Mouse (Mus musculus) liver, embryonic 14.5 days (tissue): ENCODE data around the gene Tmeff1. TPM values are rescaled to one million over a fixed set of nuclear protein-coding genes. Genes with fewer than 3 reads are reported as not detected.

ENCODE experiments used
- ATAC-seq: fragments of 200-750 bp; cut with Nextera tagmentation; 2 replicates; pipeline ENCODE4 v1.8.0; 2017; ENCODE audit warnings: moderate number of reproducible peaks, mild to moderate bottlenecking, moderate library complexity; ENCODE audit not compliant: insufficient read depth
- DNase-seq, 3 experiments: peaks; one replicate each; pipeline ENCODE4 v3.0.0-alpha.2; 2012 to 2013; ENCODE audit warnings: low read depth in 3 of 3, low spot score in 3 of 3
- H3K27ac ChIP-seq: fragments of 300-500 bp; sonication (generic); 2 replicates; pipeline ENCODE4 v1.5.1; 2014; ENCODE audit warnings: moderate library complexity, mild to moderate bottlenecking, control low read depth, inconsistent platforms
- H3K27me3 ChIP-seq: fragments of 300-500 bp; sonication (generic); 2 replicates; pipeline ENCODE4 v1.6.1; 2014; ENCODE audit warnings: mild to moderate bottlenecking, low read length, moderate library complexity; ENCODE audit not compliant: control insufficient read depth, insufficient read depth
- H3K36me3 ChIP-seq: fragments of 300-500 bp; sonication (generic); replicated peaks from 2 replicates; pipeline ENCODE4 v1.6.1; 2014; ENCODE audit warnings: low read depth; ENCODE audit not compliant: control insufficient read depth, insufficient read depth
- H3K4me1 ChIP-seq, 2 experiments: fragments of 200-500 bp in 1 of 2; fragments of 300-500 bp in 1 of 2; sonication (generic) in 1 of 2; replicated peaks; 2 replicates each; pipeline ENCODE4 v1.6.1; 2012 to 2014; ENCODE audit warnings: antibody characterized with exemption in 1 of 2, inconsistent platforms in 1 of 2, low read length in 1 of 2; ENCODE audit not compliant: control insufficient read depth in 2 of 2, insufficient read depth in 2 of 2
- H3K4me2 ChIP-seq: fragments of 300-500 bp; sonication (generic); 2 replicates; pipeline ENCODE4 v1.6.1; 2014; ENCODE audit warnings: low read depth, mild to moderate bottlenecking, control low read depth, moderate library complexity
- H3K4me3 ChIP-seq, 2 experiments: fragments of 200-500 bp in 1 of 2; fragments of 300-500 bp in 1 of 2; sonication (generic) in 1 of 2; 2 replicates each; pipeline ENCODE4 v1.5.1; 2012 to 2014; ENCODE audit warnings: low read depth in 2 of 2, low read length in 2 of 2, mild to moderate bottlenecking in 2 of 2, control low read depth in 1 of 2, inconsistent platforms in 1 of 2, moderate library complexity in 1 of 2; ENCODE audit not compliant: insufficient read depth in 1 of 2
- H3K9ac ChIP-seq: fragments of 300-500 bp; sonication (generic); replicated peaks from 2 replicates; pipeline ENCODE4 v1.6.1; 2014; ENCODE audit warnings: mild to moderate bottlenecking, control low read depth, moderate library complexity
- H3K9me3 ChIP-seq: fragments of 300-500 bp; sonication (generic); 2 replicates; pipeline ENCODE4 v1.6.1; 2016; ENCODE audit warnings: low read length, mixed read lengths; ENCODE audit not compliant: control insufficient read depth
- CTCF ChIP-seq: IDR thresholded peaks from 2 replicates; pipeline ENCODE4 v1.5.1; 2016; ENCODE audit warnings: antibody characterized with exemption, low read depth, control low read depth
- EP300 ChIP-seq: IDR thresholded peaks from 2 replicates; pipeline ENCODE4 v1.6.1; 2016; ENCODE audit warnings: antibody characterized with exemption, low read depth
- WGBS: fragments of 180-500 bp; shearing (Covaris S2); extraction: QIAGEN DNeasy Blood & Tissue Kit; methylation state at CpG from one replicate; pipeline ENCODE4 v1.1.7; 2014; ENCODE audit not compliant: insufficient replicate concordance; 5-methylcytosine and 5-hydroxymethylcytosine counted together
- polyA plus RNA-seq, 2 experiments: library from polyadenylated mRNA; depleted of rRNA in 1 of 2; stranded (reverse) in 1 of 2; unstranded in 1 of 2; fragments of >200 nt; fragmentation: Nextera tagmentation in 1 of 2; extraction: Ambion mirVana in 1 of 2; gene quantifications; 2 replicates each; pipeline versions ENCODE4 v1.2.1 to v1.2.3; 2012 to 2014

Gene Tmeff1
- polyA plus RNA-seq, 2 experiments = 1.4 to 1.5 TPM

- Histone ChIP-seq H3K27ac (no peak overlapping the region), H3K4me3 (no peak overlapping the region), H3K4me2 (no peak overlapping the region), H3K36me3 (no peaks in the 10 kb centered on the region), H3K9ac (no peak overlapping the region), H3K9me3 (no peaks in the 10 kb centered on the region), H3K4me1 (peaks cover 0 to 7% of the 10 kb centered on the region in 2 experiments; a peak in 2 of 4 replicates), H3K27me3 (peaks cover 4% of the 10 kb centered on the region)
- no peak for DNase-seq
- no peak for ATAC-seq
- TF ChIP-seq EP300 (no peak), CTCF (no peak)
- 26% methylated on average over 12 of the region's 12 CpGs for WGBS
These were observed 39.0 kb upstream of the Tmeff1 start for GRCm38 (mm10) chr4:48545966-48546365.

- Histone ChIP-seq H3K4me3 (no peak overlapping the region), H3K9ac (no peak overlapping the region), H3K27me3 (no peaks in the 10 kb centered on the region; the same call in 1 of the 2 replicates), H3K9me3 (no peaks in the 10 kb centered on the region), H3K36me3 (no peaks in the 10 kb centered on the region), H3K27ac (no peak overlapping the region), H3K4me2 (no peak overlapping the region), H3K4me1 (peaks cover 0 to 3% of the 10 kb centered on the region in 2 experiments; a peak in 1 of 4 replicates)
- no peak for TF ChIP-seq CTCF
- TF ChIP-seq EP300 = no peak
- DNase-seq (no peak), ATAC-seq (no peak)
- WGBS = 70% methylated on average over 9 of the region's 9 CpGs
These were observed 38.1 kb upstream of the Tmeff1 start for GRCm38 (mm10) chr4:48546568-48547496.

GRCm38 (mm10) chr4:48548393-48549045 lies 36.5 kb upstream of the Tmeff1 start:
- TF ChIP-seq CTCF = no peak
- TF ChIP-seq EP300 = no peak
- WGBS = 37% methylated on average over 6 of the region's 6 CpGs
- ATAC-seq = no peak

GRCm38 (mm10) chr4:48549661-48550060 lies 35.3 kb upstream of the Tmeff1 start:
- WGBS = 59% methylated on average over 5 of the region's 5 CpGs
- Histone ChIP-seq H3K27ac (no peak overlapping the region), H3K9me3 (no peaks in the 10 kb centered on the region), H3K4me3 (no peak overlapping the region), H3K9ac (no peak overlapping the region), H3K27me3 (no peaks in the 10 kb centered on the region; the same call in 1 of the 2 replicates), H3K4me1 (peaks cover 0 to 3% of the 10 kb centered on the region in 2 experiments; a peak in 1 of 4 replicates), H3K36me3 (no peaks in the 10 kb centered on the region), H3K4me2 (no peak overlapping the region)
- ATAC-seq (no peak), DNase-seq (no peak)
- TF ChIP-seq EP300 (no peak), CTCF (no peak)

More at GRCm38 (mm10) chr4:48548393-48549045, 36.5 kb upstream of the Tmeff1 start:
- DNase-seq = no peak
- Histone ChIP-seq H3K4me3 (no peak overlapping the region), H3K9me3 (no peaks in the 10 kb centered on the region), H3K4me1 (peaks cover 0 to 3% of the 10 kb centered on the region in 2 experiments; a peak in 1 of 4 replicates), H3K27ac (no peak overlapping the region), H3K4me2 (no peak overlapping the region), H3K27me3 (no peaks in the 10 kb centered on the region; the same call in 1 of the 2 replicates), H3K9ac (no peak overlapping the region), H3K36me3 (no peaks in the 10 kb centered on the region)

GRCm38 (mm10) chr4:48552486-48553064 lies 32.4 kb upstream of the Tmeff1 start:
- Histone ChIP-seq H3K27me3 (no peaks in the 10 kb centered on the region), H3K4me1 (no peaks in the 10 kb centered on the region), H3K4me2 (no peak overlapping the region), H3K9ac (no peak overlapping the region), H3K4me3 (no peak overlapping the region), H3K27ac (no peak overlapping the region), H3K9me3 (no peaks in the 10 kb centered on the region), H3K36me3 (no peaks in the 10 kb centered on the region)
- TF ChIP-seq EP300 (no peak), CTCF (no peak)
- no peak for DNase-seq
- ATAC-seq = no peak
- WGBS = 78% methylated on average over 27 of the region's 27 CpGs
